In the genomic region with DNA sequence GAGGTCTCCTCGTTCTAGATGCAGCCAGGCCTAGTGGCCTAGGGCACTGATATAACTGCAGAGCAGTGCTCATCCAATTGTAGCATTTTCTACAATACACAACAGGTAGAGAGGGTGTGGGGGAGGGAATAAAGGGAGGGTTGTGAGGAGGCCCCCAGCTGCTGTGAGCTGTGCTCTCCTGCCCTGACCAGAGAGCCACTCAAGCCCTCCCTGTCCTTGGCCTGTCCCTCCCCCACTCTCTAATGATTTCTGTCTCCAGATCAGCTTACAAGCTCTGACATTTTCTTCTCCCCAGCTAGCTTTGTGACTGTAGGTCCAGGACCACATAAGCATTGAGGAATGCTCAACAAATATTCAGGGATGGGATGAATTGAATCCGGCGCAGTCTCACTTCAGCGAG, we compare ENCODE assay signal across 35 mouse cellular contexts. TPM values are rescaled to one million over a fixed set of nuclear protein-coding genes. Genes with fewer than 3 reads are reported as not detected.
DNase-seq lines count a peak whose midpoint lies in the region; ATAC-seq and TF ChIP-seq lines count a peak whose summit lies in the region.
"Had no signal": no experiment of that assay in that cellular context is flagged by ENCODE, and none has a peak within 500 bp of the region (broad histone marks: within the 10 kb centered on the region; RNA-seq: fewer than 3 reads in every experiment).

No protein-coding gene starts in this region.

- H3K4me2 ChIP-seq in kidney, embryonic 14.5 days (replicated peaks; ENCODE audit: low read depth, low read length): no peak overlapping the region
- H3K4me2 ChIP-seq: forebrain, embryonic 12.5 days; heart, embryonic 12.5 days; intestine, embryonic 15.5 days; liver, embryonic 15.5 days; lung, embryonic 15.5 days; midbrain, embryonic 12.5 days; stomach, embryonic 15.5 days had no signal

- intact Hi-C loops in heart, postnatal 10 days (cut with DNase I): no loop called here

- H3K4me1 ChIP-seq in kidney, embryonic 14.5 days (ENCODE audit: control insufficient read depth, insufficient read depth, low read length): peaks cover 10% of the 10 kb centered on the region; the same call in 1 of the 2 replicates
- H3K4me1 ChIP-seq in testis, adult 2 months (ENCODE audit: control insufficient read depth, insufficient read depth, low read length): peaks cover 4% of the 10 kb centered on the region
- H3K4me1 ChIP-seq: intestine, embryonic 15.5 days; liver, embryonic 15.5 days; stomach, embryonic 15.5 days had no signal

- no peaks in the 10 kb centered on the region for H3K27me3 ChIP-seq in kidney, embryonic 14.5 days (ENCODE audit: control insufficient read depth, insufficient read depth, low read length)
- no peaks in the 10 kb centered on the region for H3K27me3 ChIP-seq in testis, adult 2 months (ENCODE audit: control insufficient read depth, insufficient read depth, low read length)
- H3K27me3 ChIP-seq: forebrain, embryonic 12.5 days; heart, embryonic 12.5 days; intestine, embryonic 15.5 days; liver, embryonic 15.5 days; lung, embryonic 15.5 days; midbrain, embryonic 12.5 days; stomach, embryonic 15.5 days had no signal

- no peak for DNase-seq in kidney, postnatal 25 days
- DNase-seq in testis, postnatal 14 days (ENCODE audit: low spot score): no peak
- peak; percentile 13 for DNase-seq in forelimb bud, embryonic 11.5 days (ENCODE audit: low read depth, low spot score)
- DNase-seq in heart, postnatal 10 days: no peak
- no peak for DNase-seq in frontal cortex, postnatal 14 days (ENCODE audit: low spot score in 2 of 2)
- DNase-seq: adrenal gland, postnatal 25 days; cerebellum, adult 11-12 months; cerebellum, adult 9-11 months; heart, adult 2 months; kidney, adult 9 months; layer of hippocampus, adult 9-11 months; right cerebral cortex, postnatal 14 days; thymus, adult 18-20 months; thymus, postnatal 25 days had no signal

- H3K4me3 ChIP-seq in kidney, embryonic 14.5 days (ENCODE audit: low read length): no peak overlapping the region
- H3K4me3 ChIP-seq in testis, adult 2 months (ENCODE audit: control insufficient read depth, low read depth, low read length): peak overlapping the region; percentile 83
- H3K4me3 ChIP-seq: erythroblast, embryonic 14.5 days; forebrain, embryonic 12.5 days; heart, adult 2 months; heart, embryonic 12.5 days; intestine, embryonic 15.5 days; liver, embryonic 15.5 days; lung, embryonic 15.5 days; midbrain, embryonic 12.5 days; stomach, embryonic 15.5 days had no signal

- H3K9ac ChIP-seq in kidney, embryonic 14.5 days (ENCODE audit: low read depth, low read length): no peak overlapping the region
- H3K9ac ChIP-seq: forebrain, embryonic 12.5 days; heart, embryonic 12.5 days; intestine, embryonic 15.5 days; liver, embryonic 15.5 days; lung, embryonic 15.5 days; midbrain, embryonic 12.5 days; stomach, embryonic 15.5 days had no signal

- no peaks in the 10 kb centered on the region for H3K36me3 ChIP-seq in kidney, embryonic 14.5 days (ENCODE audit: control insufficient read depth, insufficient read depth, low read length)
- no peaks in the 10 kb centered on the region; the same call in 1 of the 2 replicates for H3K36me3 ChIP-seq in testis, adult 2 months (ENCODE audit: control insufficient read depth, insufficient read depth, low read length)
- H3K36me3 ChIP-seq: forebrain, embryonic 12.5 days; heart, embryonic 12.5 days; intestine, embryonic 15.5 days; liver, embryonic 15.5 days; lung, embryonic 15.5 days; midbrain, embryonic 12.5 days; stomach, embryonic 15.5 days had no signal

- no peak for TF ChIP-seq CTCF in testis, adult 2 months (IDR thresholded peaks at IDR 0.05; ENCODE audit: control insufficient read depth, insufficient read depth, insufficient replicate concordance, low read depth, low read length)

- TF ChIP-seq POLR2A in testis, adult 2 months (IDR thresholded peaks at IDR 0.05; ENCODE audit: control insufficient read depth, low read depth, low read length): no peak

- ATAC-seq in kidney, embryonic 14.5 days (ENCODE audit: low FRiP score, low TSS enrichment): peak; percentile 77; the same call in 1 of the 2 replicates
- ATAC-seq: hindbrain, postnatal 0 days; intestine, embryonic 15.5 days had no signal

- no peak overlapping the region for H3K27ac ChIP-seq in kidney, embryonic 14.5 days (ENCODE audit: low read depth, low read length)
- H3K27ac ChIP-seq in testis, adult 2 months (ENCODE audit: control insufficient read depth, insufficient read depth, low read depth, low read length): no peak overlapping the region
- H3K27ac ChIP-seq: forebrain, embryonic 12.5 days; heart, adult 2 months; hindbrain, postnatal 0 days; intestine, embryonic 15.5 days; liver, embryonic 15.5 days; lung, embryonic 15.5 days; midbrain, embryonic 12.5 days; stomach, embryonic 15.5 days had no signal

- H3K9me3 ChIP-seq in kidney, embryonic 14.5 days (ENCODE audit: control insufficient read depth, low read length): no peaks in the 10 kb centered on the region
- H3K9me3 ChIP-seq: forebrain, embryonic 12.5 days; heart, embryonic 12.5 days; intestine, embryonic 15.5 days; liver, embryonic 15.5 days; lung, embryonic 15.5 days; midbrain, embryonic 12.5 days; stomach, embryonic 15.5 days had no signal

- 73% methylated on average over 4 of the region's 4 CpGs for WGBS in kidney, embryonic 14.5 days

RNA-seq across cellular contexts. Expression of gene Oit1, which starts 9.2 kb away (rescaled TPM):
- polyA plus RNA-seq in kidney, embryonic 14.5 days (2014; fragmentation: Nextera tagmentation; extraction: Ambion mirVana): 2.7 and 2.8 TPM in 2 replicates
- 60.7 and 64.7 TPM in 2 replicates for polyA plus RNA-seq in testis, adult 2 months (2012; rRNA removed)
- total RNA-seq in heart, postnatal 10 days (2021): not detected
- total RNA-seq: adrenal gland, adult 18-20 months; adrenal gland, postnatal 25 days; gastrocnemius, adult 18-20 months; gastrocnemius, postnatal 4 days; heart, adult 2 months; hindbrain, postnatal 0 days; left cerebral cortex, postnatal 10 days; megakaryocyte progenitor cell, adult 5-6 weeks had no signal
- polyA plus RNA-seq: cortical plate, adult 2 months; erythroblast, embryonic 14.5 days; forebrain, embryonic 12.5 days; heart, embryonic 12.5 days; heart, postnatal 0 days; limb, embryonic 11.5 days; liver, embryonic 15.5 days; midbrain, embryonic 12.5 days; neural tube, embryonic 14.5 days had no signal

RNA-seq across cellular contexts. Expression of gene Fam107a, which starts 51.6 kb away (rescaled TPM):
- polyA plus RNA-seq in kidney, embryonic 14.5 days (2014; fragmentation: Nextera tagmentation; extraction: Ambion mirVana): 3.2 and 4.0 TPM in 2 replicates
- 1.3 and 2.4 TPM in 2 replicates for polyA plus RNA-seq in testis, adult 2 months (2012; rRNA removed)
- total RNA-seq in heart, postnatal 10 days (2021): 10 to 100 TPM in 1 of 2 experiments, 1 to 10 TPM in 1; 2.7 to 11.2 TPM
- total RNA-seq: liver, adult 2 months; megakaryocyte progenitor cell, adult 5-6 weeks had no signal
- polyA plus RNA-seq: erythroblast, embryonic 14.5 days; liver, adult 2 months had no signal

Comparison
In these comparisons a context has a peak if more than half of its experiments do, and no peak if none do; other contexts are left out.
1. RNA of gene Oit1, which starts 9.2 kb away (polyA plus RNA-seq): 60.7 to 64.7 TPM in testis, adult 2 months; 2.7 to 2.8 TPM in kidney, embryonic 14.5 days; every median in the first group is over 10 times any median in the second.